Mouse (Mus musculus) urinary bladder, postnatal 36 days (tissue): Measurements from ENCODE around the gene Tmem164.

Experiments used
- DNase-seq, 2 experiments: peaks; one replicate each; pipeline ENCODE4 v3.0.0; 2022; ENCODE audit warnings: low spot score in 2 of 2, mixed read lengths in 1 of 2

The Tmem164 gene

DNA sequence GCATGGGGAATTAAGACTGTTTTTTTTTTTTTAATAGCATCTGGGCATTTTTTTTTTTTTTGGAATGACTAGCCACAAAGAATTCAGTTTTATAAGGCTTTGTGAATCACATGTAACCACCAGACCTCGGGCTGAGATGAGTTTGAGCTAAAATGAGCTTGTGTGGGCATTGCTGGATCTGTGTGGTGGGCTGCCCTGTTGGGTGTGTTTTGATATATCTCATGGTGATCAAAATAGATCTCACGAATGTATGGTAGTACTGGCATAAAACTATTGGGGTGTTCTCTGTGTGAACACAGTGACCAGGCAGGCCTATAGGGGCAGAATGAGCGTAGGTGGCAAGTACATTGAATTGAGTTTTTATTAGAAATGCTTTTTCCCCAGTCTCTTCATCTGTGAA is 67.4 kb downstream of the Tmem164 start:
- DNase-seq, result no peak

DNA sequence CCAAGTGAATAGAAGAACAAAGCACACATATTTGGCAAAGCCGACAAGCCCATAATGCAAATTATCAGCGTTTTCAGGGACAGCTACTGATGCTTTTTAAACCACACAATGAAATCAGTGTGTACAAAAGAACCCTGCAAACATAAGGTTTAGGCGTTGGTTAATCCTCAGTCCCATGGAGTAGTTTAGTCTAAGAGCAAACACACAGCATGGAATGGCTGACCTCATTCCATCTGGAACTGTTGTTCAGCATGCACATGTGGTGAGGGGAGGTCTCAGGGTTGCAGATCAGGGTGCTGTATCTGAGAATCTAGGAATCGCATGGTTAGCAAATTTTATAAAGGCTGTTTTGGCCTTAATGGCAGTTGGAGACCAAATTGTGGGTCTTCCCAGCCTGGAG is 69.6 kb downstream of the Tmem164 start:
- no peak for DNase-seq

DNA sequence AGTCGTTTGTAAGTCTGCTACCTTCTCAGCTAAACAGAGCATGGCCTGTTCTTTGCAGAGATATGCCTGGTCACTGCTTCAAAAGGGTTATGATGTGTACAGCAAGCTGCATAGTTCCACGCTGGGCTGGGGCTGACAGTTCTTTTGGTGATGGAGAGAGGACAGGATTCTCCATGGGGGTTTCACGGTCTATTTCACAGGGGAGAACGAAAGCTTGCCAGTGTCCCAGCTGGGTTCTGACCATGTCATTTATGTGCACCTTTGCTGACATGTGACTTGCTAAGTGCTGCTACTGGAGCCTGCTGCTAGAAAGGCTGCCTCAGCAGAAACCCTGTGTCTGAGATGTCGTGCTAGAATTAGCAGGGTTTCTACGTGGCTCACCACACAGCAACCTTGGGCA is 74.3 kb downstream of the Tmem164 start:
- no peak for DNase-seq

DNA sequence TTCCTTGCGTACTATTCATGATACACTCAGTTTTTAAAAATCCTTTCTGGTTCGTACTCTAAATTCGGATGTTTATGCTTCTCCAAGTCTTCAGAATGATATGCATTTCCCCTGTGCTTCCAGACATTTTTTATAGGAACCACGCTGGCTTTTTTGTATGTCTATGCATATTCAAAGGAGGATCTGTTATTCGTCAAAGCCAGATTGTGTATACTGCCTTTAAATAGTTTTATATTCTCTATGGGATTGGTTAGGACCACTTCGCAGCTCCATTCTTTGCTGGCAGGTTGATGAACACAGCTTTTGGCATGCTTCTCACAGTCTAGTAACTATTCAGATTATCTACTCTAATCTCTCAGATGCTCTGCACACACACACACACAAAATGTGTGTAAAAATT is 79.2 kb downstream of the Tmem164 start:
- no peak for DNase-seq

DNA sequence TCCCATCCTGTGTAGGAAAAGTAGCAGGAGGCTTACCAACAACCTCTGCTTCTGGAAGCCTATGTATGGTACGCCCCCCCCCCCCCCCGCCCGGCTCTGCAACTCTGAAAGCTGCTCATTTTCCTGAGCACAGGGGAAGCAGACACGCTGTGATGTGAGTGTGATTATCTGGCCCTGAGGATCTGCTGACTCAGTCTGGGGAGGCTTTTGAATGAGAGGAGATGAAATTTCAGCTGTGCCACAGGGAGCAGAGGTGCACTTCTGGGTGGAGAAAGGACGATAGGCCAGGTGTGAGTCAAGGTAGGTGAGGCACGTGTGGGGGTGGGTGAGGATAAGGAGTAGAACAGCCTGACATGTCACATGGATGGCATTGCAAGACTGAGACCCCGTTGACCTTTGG is 82.1 kb downstream of the Tmem164 start:
- DNase-seq, result no peak

DNA sequence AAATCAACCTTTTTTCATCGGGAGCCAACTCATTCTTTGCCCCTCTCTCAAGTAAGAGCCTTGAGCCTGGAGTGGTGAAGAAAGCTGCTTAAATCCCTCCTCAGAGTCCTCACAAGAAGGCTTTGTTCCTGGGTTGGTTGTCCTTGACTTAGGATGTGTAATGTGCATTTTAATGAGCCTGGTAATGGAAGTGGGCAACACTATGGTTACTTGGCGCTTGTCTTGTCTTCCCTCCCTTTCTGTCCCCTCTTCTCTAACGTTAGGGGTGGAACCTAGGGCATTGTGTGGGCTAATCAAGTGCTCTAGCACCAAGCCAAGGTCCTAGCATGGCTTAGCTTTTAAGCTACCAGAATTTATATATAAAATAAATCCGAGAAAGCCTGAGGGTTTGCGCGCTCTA is 88.5 kb downstream of the Tmem164 start:
- no peak for DNase-seq

DNA sequence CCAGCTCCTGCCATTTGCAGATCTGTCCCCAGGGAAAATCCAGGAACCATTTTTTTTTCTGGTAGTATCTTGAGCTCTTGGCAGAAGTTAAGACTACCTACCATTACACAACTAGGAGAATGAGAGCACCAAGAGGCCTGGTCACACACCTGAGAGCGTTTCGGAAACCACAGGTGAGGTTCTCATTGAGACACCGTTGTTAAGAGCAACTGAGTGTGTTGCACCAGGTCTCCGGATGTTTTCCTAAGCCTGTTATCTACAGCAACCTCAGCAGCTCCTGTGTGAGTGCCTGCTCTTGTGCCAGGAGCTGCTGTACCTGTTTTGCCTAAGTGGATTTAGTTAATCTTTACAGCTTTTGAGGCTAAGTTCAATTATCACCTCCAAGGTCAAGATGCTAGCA is 92.5 kb downstream of the Tmem164 start:
- DNase-seq, result no peak

DNA sequence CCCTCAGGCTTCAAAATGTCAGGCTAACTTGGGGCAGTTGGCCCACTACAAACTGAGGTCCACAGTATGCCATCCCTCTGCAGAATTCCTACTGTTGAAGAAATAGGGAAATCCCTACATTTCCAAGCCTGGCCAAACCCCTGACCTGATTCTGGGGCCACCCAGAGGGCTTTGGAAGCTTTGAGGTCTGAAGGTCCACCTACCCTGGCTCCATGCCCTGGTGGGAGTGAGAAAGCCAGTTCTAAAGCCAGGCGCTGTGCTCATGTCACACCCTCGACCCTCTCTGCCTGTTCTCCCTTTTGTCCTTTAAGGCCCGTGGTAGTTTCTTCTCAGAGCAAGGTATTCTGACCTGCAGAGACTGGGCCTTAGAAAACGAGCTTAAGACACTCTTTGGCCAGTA is 94.9 kb downstream of the Tmem164 start:
- peak in 1 of 2 experiments; percentile 4 for DNase-seq

DNA sequence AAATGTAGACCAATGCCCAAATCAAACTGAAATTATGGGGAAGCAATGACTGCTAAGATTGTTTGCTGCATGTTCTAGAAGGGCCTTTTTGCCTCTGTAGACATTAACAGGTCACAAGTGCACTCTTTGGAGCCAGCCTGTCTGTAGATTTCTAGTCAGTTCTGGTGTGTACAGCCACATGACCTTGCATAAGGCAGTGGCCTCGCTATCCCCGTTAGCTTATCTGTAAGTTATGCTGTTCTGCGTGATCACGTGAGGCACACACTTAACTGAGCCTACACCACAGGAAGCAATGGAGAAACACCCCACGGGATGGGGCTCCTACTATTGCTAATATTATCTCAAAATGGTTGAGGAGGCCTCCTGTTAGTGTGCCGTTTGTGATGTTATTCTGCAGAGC is 97.4 kb downstream of the Tmem164 start:
- DNase-seq, result no peak

DNA sequence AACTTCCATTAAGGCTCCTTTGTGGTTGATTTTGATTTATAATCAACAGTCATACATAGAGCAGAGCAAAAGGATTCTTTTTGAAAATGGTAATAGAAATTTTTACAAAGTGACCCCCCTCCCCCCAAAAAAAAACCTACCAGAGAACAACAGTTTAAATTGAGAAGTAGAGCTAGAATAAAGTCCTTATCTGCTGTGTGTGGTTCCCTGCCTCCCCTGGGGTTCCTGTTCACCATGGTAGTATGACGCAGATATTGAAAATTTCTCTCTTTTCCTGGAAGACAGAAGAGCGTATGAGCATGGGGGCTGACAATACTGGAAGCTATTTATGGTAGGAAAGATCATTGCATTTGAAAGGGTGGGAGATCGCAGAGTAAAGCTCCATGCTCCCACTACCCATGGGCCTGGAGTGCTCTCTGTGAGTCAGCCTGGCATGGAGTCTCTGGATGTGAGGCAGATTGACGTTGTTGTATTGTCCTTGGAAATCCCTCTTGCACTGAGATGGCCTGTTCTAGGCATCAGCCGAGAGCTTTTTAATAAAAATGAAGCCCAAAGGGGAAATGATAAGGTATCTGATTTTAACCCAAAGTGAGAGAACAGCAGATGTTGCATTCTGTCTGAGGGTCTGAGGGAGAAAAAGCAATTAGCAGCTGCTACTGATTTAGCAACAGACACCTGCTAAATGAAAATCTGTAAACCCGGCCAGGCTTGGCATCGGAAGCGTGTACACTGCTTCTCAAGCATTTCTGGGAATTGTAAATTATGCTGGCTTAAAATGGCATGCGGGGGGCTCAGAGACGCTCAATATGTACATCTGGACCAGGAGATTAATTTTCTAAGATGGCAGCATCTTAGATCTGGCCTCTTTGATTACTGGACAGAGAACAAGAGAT is 105.2 kb downstream of the Tmem164 start:
- DNase-seq, result no peak

DNA sequence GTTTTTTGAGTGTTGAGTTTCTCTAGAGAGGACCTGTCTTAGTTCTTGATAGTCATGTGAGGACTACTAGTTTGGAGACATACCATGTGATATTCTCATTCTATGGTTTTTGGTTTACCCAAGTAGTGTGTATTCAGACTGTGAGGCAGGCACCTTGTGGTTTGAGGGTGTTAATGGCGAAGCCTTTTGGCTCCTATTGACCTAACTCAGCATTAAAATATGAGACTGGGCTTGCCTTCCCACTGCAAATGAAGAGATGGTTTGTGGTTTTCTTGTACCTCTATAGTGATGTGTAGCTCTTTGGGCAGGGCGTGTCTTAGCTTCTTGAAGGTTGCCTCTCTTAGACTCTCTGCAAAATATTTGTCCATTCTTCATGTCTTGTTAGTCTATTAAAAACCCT is 111.0 kb downstream of the Tmem164 start:
- no peak for DNase-seq

DNA sequence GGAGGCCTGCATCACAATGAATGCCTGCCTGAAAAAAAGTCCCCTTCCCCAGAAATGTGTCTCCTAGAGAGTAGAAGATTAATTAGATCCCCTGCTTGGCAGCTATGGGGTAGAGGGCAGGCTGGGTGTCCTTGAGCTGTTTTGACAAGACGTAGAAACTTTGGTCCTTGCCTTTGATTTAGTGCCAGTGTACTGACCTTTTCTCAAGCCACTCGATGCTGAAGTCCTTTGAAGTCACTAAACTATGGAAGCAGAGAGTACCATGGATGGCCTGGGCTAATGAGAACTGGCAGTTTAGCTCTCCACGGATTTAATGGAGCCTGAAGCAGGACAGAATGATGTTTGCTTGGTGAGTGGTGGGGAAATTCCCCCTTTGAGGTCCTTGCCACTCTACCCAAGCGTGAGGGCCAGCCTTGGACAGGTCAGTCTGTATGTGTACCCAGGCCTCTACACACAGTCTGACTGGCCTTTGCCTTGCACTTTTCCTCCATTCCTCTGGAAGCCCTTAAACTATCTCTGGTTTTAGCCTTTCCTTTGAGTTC is 112.9 kb downstream of the Tmem164 start:
- DNase-seq, result no peak

DNA sequence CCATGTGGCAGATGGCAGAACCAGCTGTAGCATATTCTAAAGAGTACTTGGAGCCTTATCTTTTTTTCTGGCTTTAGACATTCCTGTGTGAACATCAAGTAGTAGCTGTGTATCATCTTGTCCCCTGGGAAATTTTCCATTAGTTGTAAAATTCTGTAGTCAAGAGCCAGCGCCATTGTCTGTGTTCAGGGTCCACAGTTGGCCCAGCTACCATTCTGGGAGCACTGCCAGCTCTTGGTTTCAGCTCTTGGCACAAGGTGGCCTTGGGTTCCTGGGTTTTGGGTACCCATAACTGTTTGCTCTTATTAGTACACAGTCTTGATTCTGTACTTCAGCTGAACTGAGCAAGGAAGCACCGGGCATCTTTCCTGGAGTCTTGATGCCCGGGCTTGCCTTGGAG is 123.4 kb downstream of the Tmem164 start:
- DNase-seq, result no peak

DNA sequence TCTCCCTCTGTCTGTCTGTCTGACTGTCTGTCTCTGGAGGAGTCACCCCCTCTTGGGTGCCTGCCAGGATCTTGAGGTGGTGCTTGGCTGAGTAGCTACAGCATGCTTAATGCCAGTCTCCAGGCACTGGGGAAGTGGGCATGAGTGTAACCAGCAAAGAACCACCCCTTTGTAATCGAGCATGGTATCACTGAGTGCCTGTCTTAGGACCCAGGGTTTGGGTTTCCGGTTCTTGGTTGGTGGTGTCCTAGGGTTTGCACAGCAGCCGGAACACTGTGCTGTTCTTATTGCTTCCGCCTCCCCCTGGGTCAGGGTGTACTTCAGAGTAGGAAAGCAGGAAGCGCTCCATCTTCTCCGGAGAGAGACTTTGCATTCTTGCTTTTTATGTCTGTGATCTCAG is 124.9 kb downstream of the Tmem164 start:
- DNase-seq, result no peak

DNA sequence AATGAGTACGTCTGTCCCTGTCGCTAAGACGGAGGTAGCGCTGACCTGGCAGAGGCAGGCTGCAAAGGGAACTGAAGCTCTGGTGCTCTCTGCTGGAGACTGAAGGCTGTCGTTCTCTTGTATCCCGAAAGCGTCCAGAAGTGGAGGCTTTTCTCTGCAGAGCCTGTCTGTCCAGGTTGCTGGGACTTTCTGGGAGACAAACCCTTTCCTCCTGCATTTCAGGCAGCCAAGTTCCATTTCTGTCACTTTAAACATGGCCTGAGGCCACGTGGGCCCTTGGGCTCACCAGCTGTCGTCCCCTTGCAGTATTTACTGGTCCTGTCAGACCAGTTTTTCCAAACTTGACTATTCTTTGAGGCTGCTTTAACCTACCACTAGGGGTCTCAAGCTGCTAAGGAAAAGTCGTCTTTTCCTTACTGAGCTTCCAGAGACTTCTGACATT is 125.4 kb downstream of the Tmem164 start:
- DNase-seq, result no peak

DNA sequence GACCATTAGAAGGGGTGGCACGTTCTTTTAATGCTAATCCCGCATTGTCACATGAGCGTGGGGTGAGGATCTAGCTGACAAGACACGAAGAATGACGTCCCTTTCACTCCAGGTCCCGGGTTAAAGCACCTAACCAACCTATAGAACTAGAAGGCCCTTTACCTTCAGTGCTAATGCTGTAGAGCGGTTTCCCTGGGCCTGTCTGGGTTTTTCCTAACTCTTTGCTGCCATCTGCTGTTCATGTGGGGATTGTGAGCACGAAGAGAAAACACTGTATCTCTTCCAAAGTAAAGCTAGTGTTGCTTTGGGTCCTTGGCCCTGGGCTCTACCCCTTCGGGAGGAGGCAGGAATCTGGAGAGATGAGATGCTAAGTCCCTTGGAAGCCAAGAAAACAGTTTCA is 127.2 kb downstream of the Tmem164 start:
- DNase-seq, result peak in 1 of 2 experiments; percentile 47

DNA sequence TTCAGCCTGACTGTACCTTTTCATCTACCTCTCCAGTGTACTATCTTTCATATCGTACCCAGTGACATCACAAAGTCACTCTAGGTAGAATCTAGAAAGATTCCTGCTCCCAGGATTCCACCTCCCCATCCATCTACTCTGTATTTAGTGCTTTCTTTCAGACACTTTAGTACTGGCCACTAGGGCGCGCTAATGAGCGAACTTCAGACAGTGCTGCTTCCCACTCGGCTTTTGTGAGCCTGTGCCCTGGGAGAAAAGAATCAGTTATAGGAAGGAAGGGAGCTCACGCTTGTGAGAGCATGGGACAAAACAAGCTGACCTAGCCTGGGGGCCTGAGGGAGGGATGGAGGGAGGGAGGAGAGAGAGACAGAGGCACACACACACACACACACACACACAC is 131.9 kb downstream of the Tmem164 start:
- DNase-seq, result no peak

DNA sequence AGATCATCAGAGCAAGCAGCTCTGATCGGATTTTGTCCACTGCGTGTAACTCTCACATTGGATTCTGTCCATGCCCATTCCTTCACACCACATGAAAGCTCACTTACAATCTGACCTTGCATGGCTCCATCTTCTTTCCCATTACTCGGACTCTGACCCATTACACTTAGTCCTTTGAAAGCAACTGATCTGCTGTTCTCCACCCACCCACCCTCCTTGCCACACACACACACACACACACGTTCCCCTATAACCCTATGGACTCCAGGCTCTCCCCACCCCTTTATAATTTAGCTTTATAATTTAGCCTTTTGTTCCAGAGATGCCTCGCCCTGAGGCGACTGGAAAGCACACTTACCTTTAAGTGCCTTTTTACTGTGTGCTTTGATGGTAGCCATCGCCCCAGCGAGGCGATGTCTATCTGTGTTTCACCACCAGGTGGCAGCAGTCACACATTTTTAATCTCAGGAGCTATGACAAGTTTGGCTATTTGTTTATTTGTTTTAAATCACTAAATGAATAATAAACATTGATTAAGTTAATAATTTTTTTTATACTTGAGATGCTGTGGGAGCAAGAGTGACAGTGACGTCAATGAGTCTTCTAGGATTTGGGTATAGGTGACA is 137.0 kb downstream of the Tmem164 start:
- peak in 1 of 2 experiments; percentile 23 for DNase-seq

DNA sequence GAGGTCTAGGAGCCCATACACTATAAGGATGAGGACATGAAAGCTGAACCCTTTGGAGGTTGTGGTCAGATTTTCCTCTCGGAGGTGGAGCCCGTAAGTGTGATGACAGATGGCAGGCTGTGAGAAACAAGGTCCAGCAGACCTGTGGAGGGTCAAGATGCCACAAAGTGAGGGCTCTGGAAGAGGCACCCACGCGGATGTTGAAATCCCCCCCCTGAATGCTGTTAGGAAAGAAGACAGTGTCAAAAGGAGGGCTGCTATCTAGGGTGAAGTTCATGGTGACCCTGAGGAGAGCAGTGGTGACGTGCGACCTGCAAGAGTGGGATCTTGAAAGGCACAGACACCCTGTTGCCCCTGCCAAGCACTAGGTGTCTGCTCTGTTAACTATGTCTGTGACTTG is 140.0 kb downstream of the Tmem164 start:
- DNase-seq, result no peak

DNA sequence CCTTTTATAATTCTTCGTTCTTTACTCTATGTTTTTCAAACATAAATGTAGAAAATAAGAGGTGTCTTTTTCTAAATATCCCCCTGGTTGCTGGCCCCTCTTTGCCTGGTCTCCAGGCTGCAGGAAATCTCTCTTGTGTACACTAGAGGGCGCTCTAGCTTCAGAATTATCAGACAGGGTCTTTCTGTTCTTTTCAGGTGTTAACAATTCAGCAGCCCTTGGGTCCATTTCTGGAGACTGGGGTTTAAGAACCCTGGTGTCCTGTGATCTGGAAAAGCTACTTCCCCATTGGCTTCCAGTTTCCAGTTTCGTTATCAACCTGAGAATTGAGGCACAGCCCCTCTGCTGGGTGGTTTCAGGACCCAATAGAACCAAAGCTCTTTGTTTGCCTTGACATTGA is 140.6 kb downstream of the Tmem164 start:
- DNase-seq, result no peak

DNA sequence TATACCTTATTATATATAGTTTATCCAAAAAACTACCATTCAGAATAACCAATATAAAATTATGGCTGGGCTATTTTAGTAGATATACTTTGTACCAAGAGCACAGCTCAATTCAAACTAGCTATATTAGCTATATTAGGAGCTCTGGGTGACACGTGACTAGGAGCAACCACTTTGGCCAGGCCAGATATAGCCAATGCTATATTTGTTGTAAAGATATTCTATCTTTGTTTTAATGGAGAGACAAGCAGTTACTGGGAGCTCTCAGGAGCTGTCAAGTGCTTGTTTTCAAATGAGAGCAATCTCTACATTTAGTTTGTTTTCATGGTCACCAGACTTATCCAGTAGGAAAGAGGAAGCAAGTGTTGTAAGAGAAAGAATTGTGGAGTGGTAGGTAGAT is 144.1 kb downstream of the Tmem164 start:
- DNase-seq, result no peak

DNA sequence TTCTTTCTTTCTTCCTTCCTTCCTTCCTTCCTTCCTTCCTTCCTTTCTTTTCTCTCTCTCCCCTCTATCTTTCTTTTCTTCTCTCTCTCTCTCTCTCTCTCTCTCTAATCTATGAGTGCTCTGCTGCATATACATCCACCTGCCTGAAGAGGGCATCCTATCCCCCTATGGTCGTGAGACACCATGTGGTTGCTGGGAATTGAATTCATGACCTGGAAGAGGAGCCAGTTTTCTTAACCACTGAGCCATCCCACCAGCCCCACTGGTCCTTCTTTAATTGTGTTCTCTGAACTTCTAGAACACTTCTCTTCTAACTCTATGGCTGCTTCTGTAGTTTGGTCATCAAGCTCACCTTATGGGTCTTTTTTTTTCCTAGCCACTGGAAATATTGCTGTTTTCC is 146.4 kb downstream of the Tmem164 start:
- DNase-seq, result no peak
